Mouse (Mus musculus): ENCODE results near the gene Rab10. TPM values are rescaled to one million over a fixed set of nuclear protein-coding genes. Genes with fewer than 3 reads are reported as not detected.

Gene Rab10
- polyA plus RNA-seq, 1 experiment from 2014 or later, result 74.8 TPM

- Histone ChIP-seq H3K4me1 (no peaks in the 10 kb centered on the region), H3K27ac (no peak overlapping the region), H3K36me3 (peaks cover 47% of the 10 kb centered on the region), H3K9me3 (replicated peaks) (no peaks in the 10 kb centered on the region), H3K4me3 (no peak overlapping the region), H3K27me3 (ENCODE audit: low read depth, poor library complexity, severe bottlenecking) (no peaks in the 10 kb centered on the region)
- DNase-seq (ENCODE audit: low spot score), result no peak
- WGBS, result 96% methylated on average over 6 of the region's 6 CpGs
Measured at GRCm38 (mm10) chr12:3246091-3246490, 63.7 kb downstream of the Rab10 start.

GRCm38 (mm10) chr12:3239544-3239943 is 70.2 kb downstream of the Rab10 start:
- Histone ChIP-seq H3K36me3 (peaks cover 47% of the 10 kb centered on the region), H3K27me3 (ENCODE audit: low read depth, poor library complexity, severe bottlenecking) (no peaks in the 10 kb centered on the region), H3K9me3 (replicated peaks) (peaks cover 14% of the 10 kb centered on the region; the same call in 1 of the 2 replicates), H3K27ac (no peak overlapping the region), H3K4me3 (no peak overlapping the region), H3K4me1 (no peaks in the 10 kb centered on the region)
- DNase-seq (ENCODE audit: low spot score), result no peak
- WGBS, result 100% methylated on average over 1 of the region's 1 CpGs

- WGBS, result 94% methylated on average over 16 of the region's 16 CpGs
- Histone ChIP-seq H3K27ac (no peak overlapping the region), H3K36me3 (peaks cover 47% of the 10 kb centered on the region), H3K4me3 (no peak overlapping the region), H3K9me3 (replicated peaks) (peaks cover 14% of the 10 kb centered on the region; the same call in 1 of the 2 replicates), H3K27me3 (ENCODE audit: low read depth, poor library complexity, severe bottlenecking) (no peaks in the 10 kb centered on the region), H3K4me1 (no peaks in the 10 kb centered on the region)
- DNase-seq (ENCODE audit: low spot score), result peak; percentile 31
Measured at GRCm38 (mm10) chr12:3238361-3239051, 71.3 kb downstream of the Rab10 start.

- peak; percentile 29 for DNase-seq (ENCODE audit: low spot score)
- WGBS, result 94% methylated on average over 5 of the region's 5 CpGs
- Histone ChIP-seq H3K4me3 (no peak overlapping the region), H3K4me1 (no peaks in the 10 kb centered on the region), H3K36me3 (peaks cover 47% of the 10 kb centered on the region), H3K9me3 (replicated peaks) (peaks cover 14% of the 10 kb centered on the region; the same call in 1 of the 2 replicates), H3K27me3 (ENCODE audit: low read depth, poor library complexity, severe bottlenecking) (no peaks in the 10 kb centered on the region), H3K27ac (no peak overlapping the region)
Measured at GRCm38 (mm10) chr12:3237799-3238198, 72.0 kb downstream of the Rab10 start.

GRCm38 (mm10) chr12:3236831-3237681 is 72.7 kb downstream of the Rab10 start:
- 96% methylated on average over 12 of the region's 12 CpGs for WGBS
- H3K4me3 ChIP-seq, result peak overlapping the region; percentile 62
- DNase-seq (ENCODE audit: low spot score), result peak; percentile 29

GRCm38 (mm10) chr12:3236163-3236641 is 73.6 kb downstream of the Rab10 start:
- Histone ChIP-seq H3K9me3 (replicated peaks) (peaks cover 14% of the 10 kb centered on the region; the same call in 1 of the 2 replicates), H3K4me1 (no peaks in the 10 kb centered on the region), H3K27me3 (ENCODE audit: low read depth, poor library complexity, severe bottlenecking) (no peaks in the 10 kb centered on the region), H3K4me3 (peak overlapping the region; percentile 62), H3K27ac (no peak overlapping the region), H3K36me3 (peaks cover 47% of the 10 kb centered on the region)
- WGBS, result 80% methylated on average over 14 of the region's 14 CpGs
- DNase-seq (ENCODE audit: low spot score), result peak; percentile 32

More at GRCm38 (mm10) chr12:3236831-3237681, 72.7 kb downstream of the Rab10 start:
- peaks cover 47% of the 10 kb centered on the region for H3K36me3 ChIP-seq
- no peaks in the 10 kb centered on the region for H3K4me1 ChIP-seq
- no peak overlapping the region for H3K27ac ChIP-seq
- peaks cover 14% of the 10 kb centered on the region; the same call in 1 of the 2 replicates for H3K9me3 ChIP-seq (replicated peaks)
- no peaks in the 10 kb centered on the region for H3K27me3 ChIP-seq (ENCODE audit: low read depth, poor library complexity, severe bottlenecking)

GRCm38 (mm10) chr12:3235646-3236161 is 74.1 kb downstream of the Rab10 start:
- peak overlapping the region; percentile 81 for H3K27ac ChIP-seq
- WGBS, result 20% methylated on average over 39 of the region's 39 CpGs
- H3K27me3 ChIP-seq (ENCODE audit: low read depth, poor library complexity, severe bottlenecking), result no peaks in the 10 kb centered on the region

GRCm38 (mm10) chr12:3235124-3235631 is 74.6 kb downstream of the Rab10 start:
- Histone ChIP-seq H3K27ac (peak overlapping the region; percentile 81), H3K4me3 (peak overlapping the region; percentile 62), H3K27me3 (ENCODE audit: low read depth, poor library complexity, severe bottlenecking) (no peaks in the 10 kb centered on the region), H3K36me3 (peaks cover 38% of the 10 kb centered on the region), H3K4me1 (no peaks in the 10 kb centered on the region), H3K9me3 (replicated peaks) (peaks cover 14% of the 10 kb centered on the region; the same call in 1 of the 2 replicates)
- 34% methylated on average over 36 of the region's 36 CpGs for WGBS
- peak; percentile 87 for DNase-seq (ENCODE audit: low spot score)

More at GRCm38 (mm10) chr12:3235646-3236161, 74.1 kb downstream of the Rab10 start:
- peaks cover 44% of the 10 kb centered on the region for H3K36me3 ChIP-seq
- DNase-seq (ENCODE audit: low spot score), result peak; percentile 93
- peak overlapping the region; percentile 62 for H3K4me3 ChIP-seq
- no peaks in the 10 kb centered on the region for H3K4me1 ChIP-seq
- H3K9me3 ChIP-seq (replicated peaks), result peaks cover 14% of the 10 kb centered on the region; the same call in 1 of the 2 replicates

- no peaks in the 10 kb centered on the region for H3K27me3 ChIP-seq (ENCODE audit: low read depth, poor library complexity, severe bottlenecking)
- H3K27ac ChIP-seq, result no peak overlapping the region
- H3K4me3 ChIP-seq, result no peak overlapping the region
- H3K4me1 ChIP-seq, result no peaks in the 10 kb centered on the region
- 93% methylated on average over 1 of the region's 1 CpGs for WGBS
- no peak for DNase-seq (ENCODE audit: low spot score)
- H3K36me3 ChIP-seq, result peaks cover 27% of the 10 kb centered on the region
- H3K9me3 ChIP-seq (replicated peaks), result peaks cover 14% of the 10 kb centered on the region; the same call in 1 of the 2 replicates
Measured at GRCm38 (mm10) chr12:3234061-3234460, 75.7 kb downstream of the Rab10 start.

- no peak overlapping the region for H3K27ac ChIP-seq
- H3K4me3 ChIP-seq, result no peak overlapping the region
- H3K4me1 ChIP-seq, result no peaks in the 10 kb centered on the region
- no peaks in the 10 kb centered on the region for H3K27me3 ChIP-seq (ENCODE audit: low read depth, poor library complexity, severe bottlenecking)
- 77% methylated on average over 2 of the region's 2 CpGs for WGBS
- DNase-seq (ENCODE audit: low spot score), result no peak
- no peaks in the 10 kb centered on the region for H3K9me3 ChIP-seq (replicated peaks)
- H3K36me3 ChIP-seq, result no peaks in the 10 kb centered on the region
Measured at GRCm38 (mm10) chr12:3223352-3223751, 86.4 kb downstream of the Rab10 start.

GRCm38 (mm10) chr12:3210181-3210580 is 99.6 kb downstream of the Rab10 start:
- no peaks in the 10 kb centered on the region for H3K9me3 ChIP-seq (replicated peaks)
- no peaks in the 10 kb centered on the region for H3K36me3 ChIP-seq
- H3K27me3 ChIP-seq (ENCODE audit: low read depth, poor library complexity, severe bottlenecking), result no peaks in the 10 kb centered on the region
- no peak overlapping the region for H3K27ac ChIP-seq
- DNase-seq (ENCODE audit: low spot score), result no peak
- H3K4me3 ChIP-seq, result no peak overlapping the region
- no peaks in the 10 kb centered on the region for H3K4me1 ChIP-seq
- 65% methylated on average over 2 of the region's 2 CpGs for WGBS

GRCm38 (mm10) chr12:3209163-3209562 is 100.6 kb downstream of the Rab10 start:
- 57% methylated on average over 1 of the region's 1 CpGs for WGBS
- Histone ChIP-seq H3K36me3 (no peaks in the 10 kb centered on the region), H3K4me1 (no peaks in the 10 kb centered on the region), H3K4me3 (no peak overlapping the region), H3K27ac (no peak overlapping the region), H3K27me3 (ENCODE audit: low read depth, poor library complexity, severe bottlenecking) (no peaks in the 10 kb centered on the region), H3K9me3 (replicated peaks) (no peaks in the 10 kb centered on the region)
- DNase-seq (ENCODE audit: low spot score), result no peak

Data from limb, embryonic 10.5 days (tissue).